Mouse (Mus musculus) liver, adult (tissue): ENCODE results near the gene Adgrl1.

Experiments used
- GATA4 ChIP-seq: IDR thresholded peaks from 2 replicates; pipeline ENCODE4 v1.6.1; 2014; ENCODE audit warnings: mild to moderate bottlenecking, low read length; ENCODE audit not compliant: insufficient replicate concordance

The Adgrl1 gene

GRCm38 (mm10) chr8:83897211-83897610 is 2.7 kb upstream of the Adgrl1 start:
- TF ChIP-seq GATA4, result no peak

- no peak for TF ChIP-seq GATA4
Observed at GRCm38 (mm10) chr8:83898456-83898855, 1.4 kb upstream of the Adgrl1 start.

- TF ChIP-seq GATA4, result no peak
Observed at GRCm38 (mm10) chr8:83898985-83899362, 931 bp upstream of the Adgrl1 start.

GRCm38 (mm10) chr8:83900266-83900956 is 506 bp downstream of the Adgrl1 start:
- no peak for TF ChIP-seq GATA4

GRCm38 (mm10) chr8:83900957-83901270 is 1.0 kb downstream of the Adgrl1 start:
- TF ChIP-seq GATA4, result no peak

GRCm38 (mm10) chr8:83901566-83902485 is 1.9 kb downstream of the Adgrl1 start:
- no peak for TF ChIP-seq GATA4

GRCm38 (mm10) chr8:83902961-83903666 is 3.2 kb downstream of the Adgrl1 start:
- TF ChIP-seq GATA4, result no peak

- no peak for TF ChIP-seq GATA4
Observed at GRCm38 (mm10) chr8:83908583-83908982, 8.7 kb downstream of the Adgrl1 start.

- TF ChIP-seq GATA4, result no peak
Observed at GRCm38 (mm10) chr8:83909311-83909710, 9.4 kb downstream of the Adgrl1 start.

GRCm38 (mm10) chr8:83911809-83912731 is 12.2 kb downstream of the Adgrl1 start:
- no peak for TF ChIP-seq GATA4

GRCm38 (mm10) chr8:83914232-83914631 is 14.3 kb downstream of the Adgrl1 start:
- no peak for TF ChIP-seq GATA4

- peak; percentile 20; the same call in 1 of the 2 replicates for TF ChIP-seq GATA4
Observed at GRCm38 (mm10) chr8:83914860-83915259, 15.0 kb downstream of the Adgrl1 start.

- no peak for TF ChIP-seq GATA4
Observed at GRCm38 (mm10) chr8:83916015-83916414, 16.1 kb downstream of the Adgrl1 start.

GRCm38 (mm10) chr8:83917566-83917965 is 17.7 kb downstream of the Adgrl1 start:
- TF ChIP-seq GATA4, result no peak

- no peak for TF ChIP-seq GATA4
Observed at GRCm38 (mm10) chr8:83921558-83921957, 21.7 kb downstream of the Adgrl1 start.
